Mouse (Mus musculus) MEL (cell line): ENCODE measurements around the gene Mrps35. TPM values are rescaled to one million over a fixed set of nuclear protein-coding genes. Genes with fewer than 3 reads are reported as not detected.

Experiments used
- DNase-seq: peaks from one replicate; pipeline ENCODE4 v3.0.0; 2011; ENCODE audit warnings: low read depth, low spot score
- H3K27ac ChIP-seq: 2 replicates; pipeline ENCODE4 v1.5.1; 2012; ENCODE audit warnings: low read depth, mild to moderate bottlenecking, control low read depth, low read length, moderate library complexity; ENCODE audit not compliant: control insufficient read depth
- H3K27me3 ChIP-seq, 2 experiments: fragments of 150-350 bp in 1 of 2; sonication (generic) in 1 of 2; 2 replicates each; pipeline ENCODE4 v1.6.1; 2012; ENCODE audit warnings: low read length in 2 of 2, mild to moderate bottlenecking in 2 of 2, improper control_type of control experiment in 1 of 2, moderate library complexity in 1 of 2; ENCODE audit not compliant: insufficient read depth in 2 of 2, control insufficient read depth in 1 of 2
- H3K36me3 ChIP-seq, 2 experiments: 2 replicates each; pipeline ENCODE4 v1.6.1; 2012 to 2014; ENCODE audit warnings: low read length in 2 of 2, improper control_type of control experiment in 1 of 2, inconsistent platforms in 1 of 2, mild to moderate bottlenecking in 1 of 2; ENCODE audit not compliant: insufficient read depth in 2 of 2, control insufficient read depth in 1 of 2
- H3K4me1 ChIP-seq, 2 experiments: fragments of 150-350 bp in 1 of 2; sonication (generic) in 1 of 2; 2 replicates each; pipeline ENCODE4 v1.6.1; 2012; ENCODE audit warnings: low read length in 2 of 2, improper control_type of control experiment in 1 of 2, mild to moderate bottlenecking in 1 of 2; ENCODE audit not compliant: insufficient read depth in 2 of 2, control insufficient read depth in 1 of 2
- H3K4me3 ChIP-seq, 2 experiments: fragments of 150-350 bp in 1 of 2; sonication (generic) in 1 of 2; 2 replicates each; pipeline ENCODE4 v1.5.1; 2012; ENCODE audit warnings: low read depth in 2 of 2, low read length in 2 of 2, mild to moderate bottlenecking in 2 of 2, moderate library complexity in 2 of 2, control low read depth in 1 of 2, improper control_type of control experiment in 1 of 2; ENCODE audit not compliant: control insufficient read depth in 1 of 2, insufficient read depth in 1 of 2
- H3K79me2 ChIP-seq: 2 replicates; pipeline ENCODE4 v1.6.1; 2012; ENCODE audit warnings: mild to moderate bottlenecking, low read length, moderate library complexity; ENCODE audit not compliant: control insufficient read depth, poor library complexity, insufficient read depth
- H3K9ac ChIP-seq: 2 replicates; pipeline ENCODE4 v1.6.1; 2012; ENCODE audit warnings: low read depth, mild to moderate bottlenecking, control low read depth, low read length, moderate library complexity; ENCODE audit not compliant: control insufficient read depth, poor library complexity, severe bottlenecking
- H3K9me3 ChIP-seq: fragments of 150-350 bp; sonication (generic); replicated peaks from 2 replicates; pipeline ENCODE4 v1.6.1; 2012; ENCODE audit warnings: mild to moderate bottlenecking, low read length, improper control_type of control experiment, moderate library complexity; ENCODE audit not compliant: insufficient read depth
- CHD1 ChIP-seq: IDR thresholded peaks from 2 replicates; pipeline ENCODE4 v1.6.1; 2012; ENCODE audit warnings: low read depth, mild to moderate bottlenecking, inconsistent platforms, low read length, improper control_type of control experiment
- CTCF ChIP-seq, 3 experiments: IDR thresholded peaks in 2 of 3; conservative IDR thresholded peaks in 1 of 3; 2 replicates each; pipeline ENCODE4 v1.5.1; 2011 to 2012; ENCODE audit warnings: low read length in 3 of 3, low read depth in 2 of 3, mild to moderate bottlenecking in 2 of 3, improper control_type of control experiment in 1 of 3, inconsistent platforms in 1 of 3, mixed read lengths in 1 of 3, moderate library complexity in 1 of 3; ENCODE audit not compliant: control insufficient read depth in 1 of 3, insufficient read depth in 1 of 3, poor library complexity in 1 of 3, severe bottlenecking in 1 of 3
- ELF1 ChIP-seq: IDR thresholded peaks from 2 replicates; pipeline ENCODE4 v1.6.1; 2014; ENCODE audit warnings: low read depth, mild to moderate bottlenecking, inconsistent platforms, low read length, improper control_type of control experiment, moderate library complexity
- GATA1 ChIP-seq: IDR thresholded peaks from 2 replicates; pipeline ENCODE4 v1.6.1; 2011; ENCODE audit warnings: low read depth, low read length, improper control_type of control experiment
- HCFC1 ChIP-seq: IDR thresholded peaks from 2 replicates; pipeline ENCODE4 v1.6.1; 2012; ENCODE audit warnings: low read depth, mild to moderate bottlenecking, inconsistent platforms, low read length, improper control_type of control experiment, moderate library complexity
- JUND ChIP-seq: IDR thresholded peaks from 2 replicates; pipeline ENCODE4 v1.6.1; 2011; ENCODE audit warnings: low read depth, mild to moderate bottlenecking, improper control_type of control experiment, low read length
- KAT2A ChIP-seq: conservative IDR thresholded peaks from 2 replicates; pipeline ENCODE4 v1.6.1; 2012; ENCODE audit warnings: low read depth, low read length, improper control_type of control experiment, inconsistent platforms
- MAFK ChIP-seq: IDR thresholded peaks from 2 replicates; pipeline ENCODE4 v1.6.1; 2011; ENCODE audit warnings: low read depth, mild to moderate bottlenecking, low read length, improper control_type of control experiment, borderline replicate concordance
- MAX ChIP-seq: IDR thresholded peaks from 2 replicates; pipeline ENCODE4 v1.6.1; 2011; ENCODE audit warnings: low read length, improper control_type of control experiment
- MEF2A ChIP-seq: IDR thresholded peaks from 2 replicates; pipeline ENCODE4 v1.6.1; 2014; ENCODE audit warnings: low read depth, mild to moderate bottlenecking, inconsistent platforms, low read length, improper control_type of control experiment; ENCODE audit not compliant: poor library complexity, insufficient replicate concordance, severe bottlenecking; ENCODE audit errors: extremely low read depth
- MXI1 ChIP-seq: IDR thresholded peaks from 2 replicates; pipeline ENCODE4 v1.6.1; 2011; ENCODE audit warnings: mild to moderate bottlenecking, low read depth, low read length, improper control_type of control experiment
- MYB ChIP-seq: IDR thresholded peaks from 2 replicates; pipeline ENCODE4 v1.6.1; 2011; ENCODE audit warnings: mild to moderate bottlenecking, low read depth, low read length, improper control_type of control experiment
- NELFE ChIP-seq: IDR thresholded peaks from 2 replicates; pipeline ENCODE4 v1.6.1; 2011; ENCODE audit warnings: low read depth, low read length, improper control_type of control experiment
- NRF1 ChIP-seq: IDR thresholded peaks from 2 replicates; pipeline ENCODE4 v1.6.1; 2014; ENCODE audit warnings: low read depth, mild to moderate bottlenecking, inconsistent platforms, low read length, improper control_type of control experiment, moderate library complexity; ENCODE audit not compliant: poor library complexity, insufficient read depth, severe bottlenecking
- POLR2A ChIP-seq, 2 experiments: IDR thresholded peaks; 2 replicates each; pipeline ENCODE4 v1.6.1; 2011 to 2012; ENCODE audit warnings: low read length in 2 of 2, mild to moderate bottlenecking in 2 of 2, control low read depth in 1 of 2, improper control_type of control experiment in 1 of 2, low read depth in 1 of 2, moderate library complexity in 1 of 2; ENCODE audit not compliant: control insufficient read depth in 1 of 2, insufficient read depth in 1 of 2, poor library complexity in 1 of 2
- RCOR1 ChIP-seq: IDR thresholded peaks from 2 replicates; pipeline ENCODE4 v1.6.1; 2012; ENCODE audit warnings: low read depth, mild to moderate bottlenecking, inconsistent platforms, low read length, improper control_type of control experiment
- SIN3A ChIP-seq: IDR thresholded peaks from 2 replicates; pipeline ENCODE4 v1.6.1; 2012; ENCODE audit warnings: low read length, improper control_type of control experiment, inconsistent platforms
- TCF12 ChIP-seq: IDR thresholded peaks from 2 replicates; pipeline ENCODE4 v1.6.1; 2014; ENCODE audit warnings: low read depth, mild to moderate bottlenecking, inconsistent platforms, low read length, improper control_type of control experiment, moderate library complexity
- UBTF ChIP-seq: IDR thresholded peaks from 2 replicates; pipeline ENCODE4 v1.6.1; 2012; ENCODE audit warnings: low read depth, mild to moderate bottlenecking, inconsistent platforms, low read length, improper control_type of control experiment, moderate library complexity, borderline replicate concordance; ENCODE audit not compliant: insufficient read depth
- USF1 ChIP-seq: IDR thresholded peaks from 2 replicates; pipeline ENCODE4 v1.6.1; 2014; ENCODE audit warnings: low read depth, mild to moderate bottlenecking, inconsistent platforms, low read length, improper control_type of control experiment, moderate library complexity
- USF2 ChIP-seq, 2 experiments: IDR thresholded peaks; 2 replicates each; pipeline ENCODE4 v1.6.1; 2011 to 2012; ENCODE audit warnings: improper control_type of control experiment in 2 of 2, low read length in 2 of 2, borderline replicate concordance in 1 of 2, inconsistent platforms in 1 of 2, low read depth in 1 of 2, mild to moderate bottlenecking in 1 of 2; ENCODE audit not compliant: insufficient read depth in 1 of 2
- ZKSCAN1 ChIP-seq: IDR thresholded peaks from 2 replicates; pipeline ENCODE4 v1.6.1; 2012; ENCODE audit warnings: low read depth, mild to moderate bottlenecking, inconsistent platforms, low read length, improper control_type of control experiment, moderate library complexity
- ZNF384 ChIP-seq: IDR thresholded peaks from 2 replicates; pipeline ENCODE4 v1.6.1; 2012; ENCODE audit warnings: low read depth, mild to moderate bottlenecking, inconsistent platforms, low read length, improper control_type of control experiment
- polyA plus RNA-seq, 2 experiments: library from polyadenylated mRNA; stranded (reverse) in 1 of 2; unstranded in 1 of 2; fragments of >175 nt in 1 of 2; fragments of >200 nt in 1 of 2; gene quantifications; 2 replicates each; pipeline versions ENCODE4 v1.2.1 to v1.2.4; 2012; ENCODE audit warnings: low replicate concordance in 2 of 2, low read depth in 1 of 2; ENCODE audit not compliant: insufficient read length in 2 of 2, insufficient read depth in 1 of 2, missing spikeins in 1 of 2
- total RNA-seq: library from RNA; depleted of rRNA; stranded (reverse); fragments of 300-350 nt; gene quantifications from 2 replicates; pipeline ENCODE4 v1.2.3, GENCODE M21; 2012

The Mrps35 gene
- total and polyA plus RNA-seq, 3 experiments = 99.0 to 148 TPM; not detected in 1

GRCm38 (mm10) chr6:147062034-147062433, 19.5 kb downstream of the Mrps35 start:
- no peaks in the 10 kb centered on the region for H3K27me3 ChIP-seq
- H3K9ac ChIP-seq = no peak overlapping the region
- H3K79me2 ChIP-seq = no peaks in the 10 kb centered on the region
- H3K9me3 ChIP-seq = no peaks in the 10 kb centered on the region
- no peak overlapping the region for H3K4me3 ChIP-seq
- H3K4me1 ChIP-seq = no peaks in the 10 kb centered on the region
- H3K27ac ChIP-seq = no peak overlapping the region
- DNase-seq = no peak
- TF ChIP-seq CHD1 = no peak
- TF ChIP-seq UBTF = no peak
- no peak for TF ChIP-seq KAT2A
- no peak for TF ChIP-seq RCOR1
- no peak for TF ChIP-seq USF1
- TF ChIP-seq MEF2A = no peak
- TF ChIP-seq ZNF384 = no peak
- no peak for TF ChIP-seq CTCF (IDR thresholded peaks at IDR 0.05 in 2 of 3, conservative IDR thresholded peaks at IDR 0.05 in 1 of 3; ENCODE audit: control insufficient read depth in 1 of 3, insufficient read depth in 1 of 3, low read depth in 2 of 3, low read length in 3 of 3, poor library complexity in 1 of 3, severe bottlenecking in 1 of 3)
- no peak for TF ChIP-seq POLR2A (IDR thresholded peaks at IDR 0.05; ENCODE audit: control insufficient read depth in 1 of 2, insufficient read depth in 1 of 2, low read depth in 1 of 2, low read length in 2 of 2, poor library complexity in 1 of 2)
- no peak for TF ChIP-seq NRF1
- no peak for TF ChIP-seq SIN3A
- TF ChIP-seq ZKSCAN1 = no peak
- TF ChIP-seq NELFE = no peak
- H3K36me3 ChIP-seq = peaks cover 0 to 10% of the 10 kb centered on the region in 2 experiments; a peak in 2 of 4 replicates

DNA sequence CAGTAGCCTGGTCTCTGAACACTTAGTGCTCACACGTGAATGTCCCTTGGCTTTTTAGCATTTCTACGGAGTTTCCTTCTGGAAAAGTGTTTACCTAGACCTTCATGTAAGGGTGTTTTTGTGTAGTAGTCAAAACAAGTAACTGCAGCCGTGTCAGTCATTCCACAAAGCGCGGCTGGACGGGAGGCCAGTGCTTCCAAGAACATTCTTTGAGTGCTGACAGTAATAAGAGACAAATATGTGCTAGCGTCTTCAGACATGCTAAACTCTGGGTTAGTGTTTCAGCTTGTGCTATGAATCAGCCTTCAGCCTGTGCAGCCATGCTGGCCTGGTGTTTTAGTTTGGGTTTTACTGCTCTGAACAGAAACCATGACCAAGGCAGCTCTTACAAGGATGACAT, 20.1 kb downstream of the Mrps35 start:
- DNase-seq = no peak
- Histone ChIP-seq H3K27me3 (no peaks in the 10 kb centered on the region), H3K27ac (no peak overlapping the region), H3K36me3 (peaks cover 0 to 7% of the 10 kb centered on the region in 2 experiments; a peak in 2 of 4 replicates), H3K4me3 (no peak overlapping the region), H3K9me3 (no peaks in the 10 kb centered on the region), H3K4me1 (no peaks in the 10 kb centered on the region), H3K9ac (no peak overlapping the region), H3K79me2 (no peaks in the 10 kb centered on the region)
- TF ChIP-seq MEF2A = no peak
- TF ChIP-seq MYB = no peak
- no peak for TF ChIP-seq ELF1
- no peak for TF ChIP-seq MAX
- TF ChIP-seq KAT2A = no peak
- TF ChIP-seq USF2 (IDR thresholded peaks at IDR 0.05; ENCODE audit: borderline replicate concordance in 1 of 2, insufficient read depth in 1 of 2, low read depth in 1 of 2, low read length in 2 of 2) = no peak
- TF ChIP-seq GATA1 = no peak
- TF ChIP-seq NRF1 = no peak
- TF ChIP-seq MAFK = no peak
- no peak for TF ChIP-seq MXI1
- TF ChIP-seq POLR2A (IDR thresholded peaks at IDR 0.05; ENCODE audit: control insufficient read depth in 1 of 2, insufficient read depth in 1 of 2, low read depth in 1 of 2, low read length in 2 of 2, poor library complexity in 1 of 2) = no peak
- TF ChIP-seq TCF12 = no peak
- no peak for TF ChIP-seq JUND
- TF ChIP-seq HCFC1 = no peak
